Mouse (Mus musculus) spleen, adult 2 months (tissue): Measurements from ENCODE around the gene Mob2.

Source experiments
- CTCF ChIP-seq: fragments of 200-500 bp; IDR thresholded peaks from 2 replicates; pipeline ENCODE4 v1.5.1; 2011; ENCODE audit warnings: mild to moderate bottlenecking, inconsistent platforms; ENCODE audit not compliant: insufficient read depth, insufficient read length, insufficient replicate concordance; ENCODE audit errors: extremely low read depth
- POLR2A ChIP-seq: fragments of 200-500 bp; IDR thresholded peaks from 2 replicates; pipeline ENCODE4 v1.6.1; 2011; ENCODE audit warnings: low read depth, low read length, inconsistent platforms

GRCm38 (mm10) chr7:142097776-142098175, 36.9 kb upstream of the Mob2 start:
- TF ChIP-seq CTCF (peak; percentile 92; the same call in 1 of the 2 replicates), POLR2A (no peak)
